Mouse (Mus musculus) limb, embryonic 15.5 days (tissue): ENCODE results near the gene Pigb. TPM values are rescaled to one million over a fixed set of nuclear protein-coding genes. Genes with fewer than 3 reads are reported as not detected.
"Not testable (repeated sequence)": the region's sequence is repeated elsewhere in the genome, so short reads cannot be mapped to it uniquely, and the experiment has no call there.

Experiments used
- ATAC-seq: fragments of 200-750 bp; cut with Nextera tagmentation; 2 replicates; pipeline ENCODE4 v1.8.0; 2017; ENCODE audit warnings: low read depth, moderate TSS enrichment; ENCODE audit not compliant: insufficient number of reproducible peaks, low FRiP score, low TSS enrichment
- H3K27ac ChIP-seq: fragments of 300-500 bp; sonication (generic); 2 replicates; pipeline ENCODE4 v1.5.1; 2015; ENCODE audit warnings: moderate library complexity, mild to moderate bottlenecking, inconsistent platforms
- H3K27me3 ChIP-seq: fragments of 300-500 bp; sonication (generic); 2 replicates; pipeline ENCODE4 v1.6.1; 2015; ENCODE audit warnings: inconsistent platforms
- H3K36me3 ChIP-seq: fragments of 300-500 bp; sonication (generic); 2 replicates; pipeline ENCODE4 v1.6.1; 2015; ENCODE audit warnings: inconsistent platforms
- H3K4me1 ChIP-seq: fragments of 300-500 bp; sonication (generic); 2 replicates; pipeline ENCODE4 v1.6.1; 2015; ENCODE audit warnings: inconsistent platforms
- H3K4me2 ChIP-seq: fragments of 300-500 bp; sonication (generic); 2 replicates; pipeline ENCODE4 v1.6.1; 2015; ENCODE audit warnings: mild to moderate bottlenecking, inconsistent platforms
- H3K4me3 ChIP-seq: fragments of 300-500 bp; sonication (generic); 2 replicates; pipeline ENCODE4 v1.5.1; 2015; ENCODE audit warnings: mild to moderate bottlenecking, inconsistent platforms
- H3K9ac ChIP-seq: fragments of 300-500 bp; sonication (generic); 2 replicates; pipeline ENCODE4 v1.6.1; 2015; ENCODE audit warnings: inconsistent platforms
- H3K9me3 ChIP-seq: fragments of 300-500 bp; sonication (generic); 2 replicates; pipeline ENCODE4 v1.6.1; 2016; ENCODE audit warnings: inconsistent platforms
- WGBS: fragments of 180-500 bp; shearing (Covaris S2); methylation state at CpG from one replicate; pipeline ENCODE4 v1.1.7; 2015; 5-methylcytosine and 5-hydroxymethylcytosine counted together
- polyA plus RNA-seq: library from polyadenylated mRNA; unstranded; fragments of >200 nt; fragmentation: Nextera tagmentation; extraction: Ambion mirVana; gene quantifications from 2 replicates; pipeline ENCODE4 v1.2.1, GENCODE M21; 2015

Gene Pigb
- polyA plus RNA-seq: 13.7 and 14.0 TPM in 2 replicates

DNA sequence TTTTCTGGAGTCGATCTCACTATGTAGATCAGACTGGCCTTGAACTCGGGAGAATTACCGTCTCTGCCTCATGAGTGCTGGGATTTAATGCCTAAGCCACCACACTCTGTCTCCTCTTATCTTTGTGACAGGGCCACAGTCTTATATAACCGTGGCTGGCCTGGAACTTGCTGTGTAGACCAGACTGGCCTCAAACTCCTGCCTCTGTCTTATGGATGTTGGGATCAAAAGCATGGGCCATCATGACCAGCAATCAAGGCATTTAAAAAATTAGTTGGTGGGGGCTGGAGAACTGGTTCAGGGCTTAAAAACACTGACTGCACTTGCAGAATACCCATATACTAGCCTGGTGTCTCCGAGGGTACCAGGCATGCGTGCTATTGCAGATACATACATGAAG, at the start of gene Pigb:
Pigb (minus strand) TSS at position 299 of the 400 bp plus-strand sequence.
- no peak for ATAC-seq
- Histone ChIP-seq H3K4me3 (peak within 1 kb of the TSS; percentile 85), H3K27ac (peak within 1 kb of the TSS; percentile 87), H3K27me3 (no peaks in the 10 kb centered on the region), H3K4me2 (peak within 1 kb of the TSS; percentile 72), H3K4me1 (peaks cover 25% of the 10 kb centered on the region), H3K9me3 (no peaks in the 10 kb centered on the region), H3K9ac (peak within 1 kb of the TSS; percentile 85), H3K36me3 (0 out of 2 replicates have a peak, but pooled peaks cover 6% of the 10 kb centered on the region)
- WGBS: 28% methylated on average over 6 of the region's 6 CpGs

DNA sequence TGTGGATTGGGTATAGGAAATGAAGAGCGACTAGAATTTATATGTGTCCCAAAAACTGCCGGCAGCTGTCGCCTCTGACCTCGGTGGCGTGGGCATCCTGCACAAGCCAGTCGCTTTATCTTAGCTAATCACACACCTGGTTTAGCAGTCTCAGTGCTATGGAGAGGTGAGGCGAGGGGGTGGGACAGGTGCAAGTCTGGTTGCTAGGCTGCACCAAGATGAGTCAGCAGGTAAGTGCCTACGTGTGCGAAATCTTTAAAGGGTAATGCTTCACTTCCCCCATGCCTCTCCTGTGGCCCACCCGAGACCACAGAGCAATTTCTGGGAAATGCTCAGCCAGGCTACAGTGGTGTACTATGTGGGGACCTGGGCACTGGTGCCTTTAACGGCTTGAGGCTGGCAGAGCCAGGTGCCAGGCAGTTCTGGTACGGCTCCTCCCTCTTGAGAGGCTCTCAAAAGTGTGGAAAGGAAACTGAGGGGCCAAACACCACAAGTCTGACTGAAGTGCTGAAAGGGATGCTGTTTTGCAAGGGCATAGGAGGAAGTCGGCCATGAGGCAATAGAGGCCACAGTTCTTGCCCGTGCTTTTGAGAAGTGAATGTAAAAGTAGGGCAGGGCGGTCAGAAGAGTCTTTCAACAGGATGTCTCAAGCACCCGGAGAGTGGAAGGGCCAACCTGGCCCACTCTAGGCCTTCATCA, 49.2 kb upstream of the Pigb start:
- H3K36me3 ChIP-seq: no peaks in the 10 kb centered on the region
- no peaks in the 10 kb centered on the region for H3K27me3 ChIP-seq
- no peak overlapping the region for H3K9ac ChIP-seq
- ATAC-seq: no peak
- no peaks in the 10 kb centered on the region for H3K9me3 ChIP-seq
- 66% methylated on average over 16 of the region's 16 CpGs for WGBS
- H3K27ac ChIP-seq: no peak overlapping the region
- H3K4me2 ChIP-seq: no peak overlapping the region
- no peaks in the 10 kb centered on the region for H3K4me1 ChIP-seq
- no peak overlapping the region for H3K4me3 ChIP-seq

DNA sequence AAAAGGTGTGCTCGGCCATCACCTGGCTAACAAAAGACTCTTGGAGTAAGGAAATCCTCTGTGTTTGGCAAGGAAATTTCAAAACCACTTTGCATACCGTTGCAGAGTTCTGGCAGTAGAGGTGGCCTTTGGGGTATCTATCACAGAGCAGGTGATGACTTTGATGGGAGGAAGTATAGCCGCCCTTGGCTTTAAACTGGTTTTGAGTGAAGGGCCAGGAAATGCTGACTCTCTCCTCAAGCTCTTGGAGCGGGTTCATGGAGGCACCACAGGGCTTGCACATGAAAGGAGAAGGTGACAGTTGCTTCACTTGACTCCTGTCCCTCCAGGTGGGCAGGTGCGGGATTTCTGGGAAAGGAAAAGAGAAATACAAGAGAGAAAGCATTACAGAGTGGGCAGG, 47.4 kb upstream of the Pigb start:
- H3K36me3 ChIP-seq: no peaks in the 10 kb centered on the region
- H3K9ac ChIP-seq: no peak overlapping the region
- no peak for ATAC-seq
- H3K9me3 ChIP-seq: no peaks in the 10 kb centered on the region
- no peaks in the 10 kb centered on the region for H3K4me1 ChIP-seq
- no peak overlapping the region for H3K4me3 ChIP-seq
- H3K27ac ChIP-seq: no peak overlapping the region
- no peak overlapping the region for H3K4me2 ChIP-seq
- 79% methylated on average over 5 of the region's 5 CpGs for WGBS
- H3K27me3 ChIP-seq: no peaks in the 10 kb centered on the region

DNA sequence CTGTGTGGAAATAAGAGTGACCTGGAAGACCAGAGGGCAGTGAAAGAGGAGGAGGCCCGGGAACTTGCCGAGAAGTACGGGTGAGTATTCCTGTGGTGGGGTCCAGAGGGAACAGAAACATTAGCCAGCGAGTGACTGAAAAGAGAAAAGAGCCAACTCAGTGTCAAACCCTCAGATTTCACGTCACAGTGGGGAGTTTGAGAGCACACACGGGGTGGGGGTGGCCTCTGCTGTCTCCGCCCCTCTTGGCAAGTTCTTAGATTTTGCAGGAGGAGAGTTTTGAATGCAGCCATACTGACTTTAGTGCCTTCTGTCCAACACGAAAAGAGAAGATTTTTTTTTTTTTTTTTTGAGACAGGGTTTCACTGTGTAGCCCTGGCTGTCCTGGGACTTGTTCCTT, 46.9 kb upstream of the Pigb start:
- Histone ChIP-seq H3K27me3 (no peaks in the 10 kb centered on the region), H3K4me3 (no peak overlapping the region), H3K27ac (no peak overlapping the region), H3K9me3 (no peaks in the 10 kb centered on the region), H3K4me1 (no peaks in the 10 kb centered on the region), H3K36me3 (no peaks in the 10 kb centered on the region), H3K9ac (no peak overlapping the region), H3K4me2 (no peak overlapping the region)
- WGBS: 57% methylated on average over 8 of the region's 8 CpGs
- ATAC-seq: no peak

DNA sequence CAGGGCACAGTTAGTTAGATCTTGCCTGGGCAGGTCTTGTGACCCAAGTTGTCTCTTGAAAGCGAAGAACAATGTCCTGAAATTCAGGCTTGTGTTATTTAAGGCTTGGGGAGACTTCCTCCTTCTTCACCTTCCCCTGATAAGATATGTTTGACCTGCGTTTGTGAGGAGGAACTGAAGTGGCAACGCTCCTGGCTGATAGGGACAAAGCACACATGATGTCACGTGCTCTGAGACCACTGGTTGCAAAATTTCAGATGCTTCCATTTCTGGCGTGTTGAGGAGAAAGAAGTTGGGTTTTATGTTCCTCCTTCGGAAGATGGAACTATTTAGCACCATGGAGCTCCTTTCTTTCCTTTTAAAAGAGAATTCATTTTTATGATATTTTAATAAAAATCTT, 45.7 kb upstream of the Pigb start:
- no peaks in the 10 kb centered on the region for H3K27me3 ChIP-seq
- no peak overlapping the region for H3K27ac ChIP-seq
- ATAC-seq: no peak
- no peaks in the 10 kb centered on the region for H3K4me1 ChIP-seq
- no peak overlapping the region for H3K4me2 ChIP-seq
- no peaks in the 10 kb centered on the region for H3K9me3 ChIP-seq
- no peaks in the 10 kb centered on the region for H3K36me3 ChIP-seq
- WGBS: 80% methylated on average over 6 of the region's 6 CpGs
- H3K9ac ChIP-seq: no peak overlapping the region
- no peak overlapping the region for H3K4me3 ChIP-seq

DNA sequence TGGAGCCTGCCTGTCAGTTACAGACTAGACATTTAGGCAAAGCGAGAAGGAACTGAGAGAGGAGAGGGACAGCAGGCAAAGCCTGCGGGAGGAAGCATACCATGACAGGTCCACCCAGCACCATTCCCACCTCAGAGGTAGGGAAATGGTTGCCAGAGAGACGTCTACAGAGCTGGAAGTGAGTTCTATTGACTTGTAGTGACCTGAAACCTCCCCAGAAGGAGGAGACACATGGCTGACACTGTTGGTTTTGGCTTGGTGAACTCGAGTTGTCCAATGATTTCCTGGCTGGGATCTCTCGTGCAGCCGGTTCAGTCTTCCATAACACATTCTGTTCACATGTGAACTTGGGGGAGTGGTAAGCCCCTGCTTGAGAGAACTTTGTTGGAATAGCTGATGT, 43.8 kb upstream of the Pigb start:
- no peak for ATAC-seq
- Histone ChIP-seq H3K4me2 (no peak overlapping the region), H3K9ac (no peak overlapping the region), H3K27me3 (no peaks in the 10 kb centered on the region), H3K36me3 (no peaks in the 10 kb centered on the region), H3K4me1 (no peaks in the 10 kb centered on the region), H3K4me3 (no peak overlapping the region), H3K9me3 (no peaks in the 10 kb centered on the region), H3K27ac (no peak overlapping the region)
- 60% methylated on average over 6 of the region's 6 CpGs for WGBS

DNA sequence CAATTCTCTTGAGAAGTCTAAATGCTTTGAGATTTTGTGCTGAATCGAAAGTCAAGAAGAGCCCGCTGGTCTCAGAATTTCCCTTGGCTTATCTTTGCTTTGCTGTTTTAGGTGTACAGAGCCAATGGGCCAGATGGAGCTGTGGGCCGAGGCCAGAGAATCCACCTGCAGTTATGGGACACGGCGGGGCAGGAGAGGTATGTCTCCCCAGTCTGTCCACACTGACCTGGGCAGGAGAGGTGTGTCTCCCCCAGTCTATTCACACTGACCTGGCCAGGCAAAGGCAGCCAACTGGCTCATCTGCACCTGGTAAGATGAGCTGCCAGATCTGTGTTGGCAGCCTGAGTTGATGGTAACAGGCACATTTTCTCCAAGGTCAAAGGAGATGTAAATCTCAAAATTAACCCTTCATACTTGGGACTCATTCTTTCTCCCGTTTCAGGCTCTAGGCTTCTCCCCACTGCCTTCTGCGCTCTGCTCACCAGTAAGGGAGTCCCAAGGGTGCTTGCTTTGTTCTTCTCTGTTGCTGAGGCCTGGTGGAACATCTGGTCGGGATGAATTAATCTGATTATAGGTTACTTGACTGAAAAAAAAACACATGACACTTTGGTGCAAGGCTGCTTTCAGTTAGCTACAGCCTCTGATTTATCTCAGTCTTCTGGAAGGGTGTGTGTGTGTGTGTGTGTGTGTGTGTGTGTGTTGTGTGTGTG, 42.3 kb upstream of the Pigb start:
- Histone ChIP-seq H3K27me3 (no peaks in the 10 kb centered on the region), H3K4me3 (no peak overlapping the region), H3K36me3 (no peaks in the 10 kb centered on the region), H3K4me1 (no peaks in the 10 kb centered on the region), H3K9ac (no peak overlapping the region), H3K27ac (no peak overlapping the region), H3K4me2 (no peak overlapping the region), H3K9me3 (no peaks in the 10 kb centered on the region)
- no peak for ATAC-seq
- WGBS: 74% methylated on average over 8 of the region's 8 CpGs

DNA sequence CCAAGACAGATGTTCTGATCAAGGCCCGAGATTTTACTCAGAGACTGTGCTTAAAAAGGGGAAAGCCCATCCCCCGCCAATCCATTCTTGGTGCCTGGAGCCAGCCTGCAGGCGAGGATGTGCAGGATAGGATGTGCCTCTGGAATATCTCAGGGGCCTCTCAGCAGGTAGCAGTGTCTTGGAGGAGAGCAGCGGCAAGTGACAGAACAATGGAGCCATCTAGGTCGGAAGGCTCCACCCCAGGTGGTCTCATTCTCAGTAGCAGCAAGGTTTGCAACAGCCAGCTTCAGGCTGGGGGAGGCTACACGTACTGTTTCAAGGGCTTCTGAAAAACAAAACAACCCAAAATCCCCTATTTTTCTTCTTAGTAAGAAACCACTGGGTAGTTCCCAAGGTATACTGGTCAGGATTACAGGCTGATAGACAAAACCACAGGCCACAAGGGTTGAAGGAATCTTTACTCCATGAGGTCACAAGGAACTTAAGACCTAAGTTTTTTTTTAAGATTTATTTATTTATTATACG, 39.7 kb upstream of the Pigb start:
- 59% methylated on average over 7 of the region's 7 CpGs for WGBS

DNA sequence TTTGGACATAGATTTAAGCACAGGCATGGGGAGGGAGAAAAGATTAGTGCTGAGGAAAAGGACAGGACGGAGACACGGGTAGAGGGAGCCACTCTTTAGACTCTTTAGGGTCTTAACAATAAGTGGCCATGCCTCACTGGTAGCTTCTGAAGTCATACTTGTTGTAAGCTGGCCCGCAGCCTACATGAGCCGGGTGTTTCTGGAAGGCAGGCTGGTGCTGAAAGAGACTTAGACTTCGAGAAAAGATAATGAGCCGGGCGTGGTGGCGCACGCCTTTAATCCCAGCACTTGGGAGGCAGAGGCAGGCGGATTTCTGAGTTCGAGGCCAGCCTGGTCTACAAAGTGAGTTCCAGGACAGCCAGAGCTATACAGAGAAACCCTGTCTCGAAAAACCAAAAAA, 39.2 kb upstream of the Pigb start:
- not testable (repeated sequence) for H3K9me3 ChIP-seq, H3K4me3 ChIP-seq, ATAC-seq, H3K36me3 ChIP-seq, H3K4me2 ChIP-seq, H3K4me1 ChIP-seq, H3K9ac ChIP-seq, H3K27me3 ChIP-seq, H3K27ac ChIP-seq
- WGBS: 87% methylated on average over 11 of the region's 12 CpGs

More for the DNA sequence above, 39.7 kb upstream of the Pigb start:
- Histone ChIP-seq H3K4me2 (no peak overlapping the region), H3K36me3 (no peaks in the 10 kb centered on the region), H3K9me3 (no peaks in the 10 kb centered on the region), H3K4me1 (no peaks in the 10 kb centered on the region), H3K27ac (no peak overlapping the region), H3K27me3 (no peaks in the 10 kb centered on the region), H3K9ac (no peak overlapping the region), H3K4me3 (no peak overlapping the region)
- no peak for ATAC-seq

DNA sequence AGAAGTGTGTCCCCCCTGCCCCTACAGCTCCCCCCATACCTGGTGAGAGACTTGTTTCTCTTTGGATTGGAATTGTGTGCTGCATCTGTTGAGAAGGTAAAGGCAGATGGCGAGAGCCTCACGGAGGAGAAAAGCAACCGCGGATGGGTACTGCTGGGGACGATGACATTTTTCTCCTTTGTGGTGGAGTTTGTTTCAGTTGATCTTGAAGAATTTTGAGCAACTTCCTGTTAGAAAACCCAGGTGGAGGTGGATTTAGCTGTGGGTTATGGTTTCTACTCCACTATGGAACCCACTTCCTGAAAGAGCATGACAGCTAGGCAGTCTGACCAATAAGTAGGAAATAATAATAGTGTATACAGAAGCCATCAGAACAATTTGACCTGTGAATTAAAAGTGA, 33.0 kb upstream of the Pigb start:
- no peak overlapping the region for H3K9ac ChIP-seq
- H3K27ac ChIP-seq: no peak overlapping the region
- peaks cover 4% of the 10 kb centered on the region; the same call in 1 of the 2 replicates for H3K4me1 ChIP-seq
- no peaks in the 10 kb centered on the region for H3K27me3 ChIP-seq
- no peak overlapping the region for H3K4me2 ChIP-seq
- H3K36me3 ChIP-seq: no peaks in the 10 kb centered on the region
- H3K4me3 ChIP-seq: no peak overlapping the region
- no peaks in the 10 kb centered on the region for H3K9me3 ChIP-seq
- WGBS: 90% methylated on average over 5 of the region's 5 CpGs
- no peak for ATAC-seq

DNA sequence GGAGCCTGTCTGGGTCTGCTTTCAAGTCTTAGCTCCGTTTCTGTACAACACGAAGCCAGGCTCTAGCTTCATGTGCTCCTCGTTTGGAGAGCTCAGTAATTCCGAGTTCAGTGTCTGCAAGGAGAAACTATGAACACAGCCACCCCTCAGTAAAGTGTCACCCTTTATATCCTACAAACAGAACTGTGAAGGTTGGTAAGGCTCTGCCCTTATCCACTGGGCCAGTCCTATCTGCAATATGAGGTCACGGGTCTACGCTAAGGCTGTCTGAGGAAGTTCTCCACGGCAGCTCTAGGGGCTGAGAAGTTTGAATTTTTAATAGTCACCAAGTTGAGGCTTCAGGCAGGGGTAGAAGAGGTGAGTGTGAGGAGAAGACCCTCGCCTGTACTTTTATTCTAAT, 32.2 kb upstream of the Pigb start:
- H3K9me3 ChIP-seq: no peaks in the 10 kb centered on the region
- peaks cover 9% of the 10 kb centered on the region for H3K4me1 ChIP-seq
- no peak for ATAC-seq
- H3K4me2 ChIP-seq: no peak overlapping the region
- no peak overlapping the region for H3K9ac ChIP-seq
- H3K27me3 ChIP-seq: no peaks in the 10 kb centered on the region
- 75% methylated on average over 8 of the region's 8 CpGs for WGBS
- no peak overlapping the region for H3K4me3 ChIP-seq
- no peak overlapping the region for H3K27ac ChIP-seq
- no peaks in the 10 kb centered on the region for H3K36me3 ChIP-seq

DNA sequence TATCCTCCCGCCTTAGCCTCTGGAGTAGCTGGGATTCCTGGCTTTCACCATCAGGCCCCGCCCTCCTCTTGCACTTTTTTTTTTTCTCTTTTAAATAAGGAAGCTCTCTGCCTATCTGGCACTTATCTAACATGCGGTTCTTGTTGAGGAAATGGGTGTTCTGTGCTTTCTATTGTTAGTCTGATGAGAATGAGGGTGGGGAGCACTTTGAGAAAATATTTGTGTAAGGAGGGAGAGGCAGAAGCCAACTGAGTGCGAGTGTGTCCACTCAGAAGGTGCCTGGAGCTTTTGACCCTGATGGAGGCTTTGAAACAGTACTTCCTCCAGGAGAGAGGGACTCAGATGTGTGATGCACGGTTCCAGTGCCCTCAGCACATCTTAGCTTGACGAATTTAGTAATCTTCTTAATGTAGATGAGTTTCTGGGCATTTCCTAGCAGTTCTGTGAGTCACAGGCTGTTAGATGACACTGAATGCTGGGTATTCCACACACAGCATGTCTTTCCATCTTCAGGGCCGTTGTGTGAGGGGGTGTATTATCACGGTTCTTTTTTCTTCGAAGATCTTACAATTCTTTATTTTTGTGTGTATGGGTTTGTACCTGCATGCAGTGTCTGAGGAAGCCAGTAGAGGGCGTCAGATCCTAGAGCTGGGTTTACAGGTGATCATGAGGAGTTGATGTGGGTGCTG, 30.9 kb upstream of the Pigb start:
- no peak overlapping the region for H3K27ac ChIP-seq
- H3K27me3 ChIP-seq: no peaks in the 10 kb centered on the region
- H3K4me2 ChIP-seq: no peak overlapping the region
- 77% methylated on average over 10 of the region's 10 CpGs for WGBS
- no peak overlapping the region for H3K9ac ChIP-seq
- no peak for ATAC-seq
- H3K9me3 ChIP-seq: no peaks in the 10 kb centered on the region
- H3K4me1 ChIP-seq: peaks cover 15% of the 10 kb centered on the region
- no peak overlapping the region for H3K4me3 ChIP-seq
- H3K36me3 ChIP-seq: no peaks in the 10 kb centered on the region
